Mouse (Mus musculus): ENCODE results near the gene Bzw1.

Bzw1 gene

DNA sequence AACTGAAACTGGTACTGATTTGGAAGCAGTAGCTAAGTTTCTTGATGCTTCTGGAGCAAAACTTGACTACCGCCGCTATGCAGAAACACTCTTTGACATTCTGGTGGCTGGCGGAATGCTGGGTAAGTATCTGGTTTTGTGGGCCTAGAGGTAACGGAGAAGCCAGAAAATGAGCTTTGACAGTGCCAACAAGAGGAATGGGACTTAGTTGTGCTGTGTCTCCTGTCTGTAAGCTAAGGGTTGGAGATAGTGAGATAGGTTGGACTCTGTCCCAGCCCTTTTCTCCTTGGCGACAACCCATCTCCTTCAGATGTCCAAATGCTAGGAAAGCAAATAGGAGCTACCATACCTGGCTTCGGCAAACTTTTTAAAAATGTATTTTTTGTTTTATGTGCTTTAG is 5.0 kb downstream of the Bzw1 start:
- DNase-seq, result no peak

DNA sequence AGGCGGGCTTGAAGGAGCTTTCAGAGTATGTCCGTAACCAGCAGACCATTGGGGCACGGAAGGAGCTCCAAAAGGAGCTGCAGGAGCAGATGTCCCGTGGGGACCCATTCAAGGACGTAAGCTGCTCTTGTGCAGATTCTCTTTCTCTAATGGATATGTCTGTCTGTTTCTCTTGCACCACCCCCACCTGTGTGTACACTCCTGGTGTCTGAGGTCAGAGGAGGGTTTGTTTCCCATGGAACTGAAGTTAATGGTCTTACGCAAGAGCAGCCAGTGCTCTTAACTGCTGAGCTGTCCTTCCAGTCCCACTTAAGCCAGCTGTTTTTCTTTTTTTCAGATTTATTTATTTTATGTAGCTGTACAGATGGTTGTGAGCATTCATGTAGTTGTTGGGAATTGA is 8.7 kb downstream of the Bzw1 start:
- DNase-seq, result no peak

DNA sequence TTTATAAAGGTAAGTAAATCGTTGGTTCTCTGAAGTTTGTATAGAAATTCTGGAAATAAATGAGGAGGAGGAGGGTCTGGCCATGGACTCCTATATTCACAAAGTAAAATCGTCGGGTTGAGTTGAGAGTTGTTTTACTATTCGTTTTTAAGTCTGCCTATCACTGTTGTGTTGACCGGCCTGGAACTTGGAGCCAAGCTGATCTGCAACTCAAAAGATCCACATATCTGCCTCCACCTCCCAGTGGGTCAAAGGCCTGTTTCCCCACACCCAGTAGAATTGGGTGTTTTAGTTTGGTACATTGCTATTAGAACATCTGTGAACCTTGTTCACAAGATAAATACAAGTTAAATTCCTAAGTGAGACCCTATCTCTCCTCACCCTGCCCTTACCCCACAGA is 11.0 kb downstream of the Bzw1 start:
- no peak for DNase-seq

DNA sequence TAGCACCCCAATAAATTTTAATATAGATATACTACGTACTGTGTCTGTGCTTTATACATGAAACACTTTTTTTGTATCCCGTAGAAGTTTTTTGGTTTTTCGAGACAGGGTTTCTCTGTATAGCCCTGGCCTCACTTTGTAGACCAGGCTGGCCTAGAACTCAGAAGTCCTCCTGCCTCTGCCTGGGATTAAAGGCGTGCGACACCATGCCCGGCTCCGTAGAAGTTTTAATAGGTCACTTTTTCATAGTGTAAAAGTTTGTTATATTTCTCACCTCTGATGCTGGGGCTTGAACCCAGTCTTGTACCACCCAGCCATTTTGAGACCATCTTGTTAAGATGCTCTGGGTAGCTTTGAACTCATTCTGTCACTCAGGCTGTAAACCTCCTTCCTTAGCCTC is 14.6 kb downstream of the Bzw1 start:
- no peak for DNase-seq

DNA sequence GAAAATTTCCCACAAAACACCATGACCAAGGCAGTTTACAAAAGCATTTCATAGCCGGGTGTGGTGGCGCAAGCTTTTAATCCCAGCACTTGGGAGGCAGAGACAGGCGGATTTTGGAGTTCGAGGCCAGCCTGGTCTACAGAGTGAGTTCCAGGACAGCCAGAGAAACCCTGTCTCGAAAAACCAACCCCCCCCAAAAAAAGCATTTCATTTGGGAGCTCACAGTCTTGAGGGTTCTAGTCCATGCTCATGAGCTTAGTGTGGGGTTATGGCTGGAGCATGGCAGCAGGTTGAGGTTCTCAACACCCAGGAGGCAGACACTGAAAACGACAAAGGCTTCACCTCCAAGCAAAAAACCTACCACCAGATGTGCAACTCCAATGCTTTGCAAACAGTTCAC is 15.4 kb downstream of the Bzw1 start:
- DNase-seq, result no peak

DNA sequence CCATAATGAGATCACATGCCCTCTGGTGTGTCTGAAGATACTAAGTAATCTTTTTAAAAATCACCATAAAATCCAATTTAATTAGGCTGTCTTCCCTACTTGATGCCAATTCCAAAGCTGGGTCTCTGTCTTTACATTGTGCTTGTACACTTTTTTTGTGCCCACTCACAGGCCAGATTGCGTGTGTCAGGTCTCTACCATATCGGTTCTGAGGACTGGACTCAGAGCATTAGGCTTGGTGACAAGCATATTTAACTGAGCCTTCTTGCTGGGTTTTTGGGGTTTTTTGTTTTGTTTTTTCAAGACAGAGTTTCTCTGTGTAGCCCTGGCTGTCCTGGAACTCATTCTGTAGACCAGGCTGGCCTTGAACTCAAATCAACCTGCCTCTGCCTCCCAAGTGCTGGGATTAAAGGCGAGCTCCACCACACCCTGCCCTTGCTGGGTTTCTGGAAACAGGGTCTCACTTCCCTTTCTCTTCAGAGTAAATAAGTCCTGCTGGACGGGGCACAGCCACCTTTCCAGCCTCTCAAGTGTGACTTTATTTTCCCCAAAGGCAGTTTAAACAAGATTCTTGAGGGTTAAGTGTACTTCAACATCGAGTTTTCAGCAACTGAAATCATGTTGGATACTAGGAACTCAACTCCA is 17.0 kb downstream of the Bzw1 start:
- peak; percentile 42 to 46 for DNase-seq

DNA sequence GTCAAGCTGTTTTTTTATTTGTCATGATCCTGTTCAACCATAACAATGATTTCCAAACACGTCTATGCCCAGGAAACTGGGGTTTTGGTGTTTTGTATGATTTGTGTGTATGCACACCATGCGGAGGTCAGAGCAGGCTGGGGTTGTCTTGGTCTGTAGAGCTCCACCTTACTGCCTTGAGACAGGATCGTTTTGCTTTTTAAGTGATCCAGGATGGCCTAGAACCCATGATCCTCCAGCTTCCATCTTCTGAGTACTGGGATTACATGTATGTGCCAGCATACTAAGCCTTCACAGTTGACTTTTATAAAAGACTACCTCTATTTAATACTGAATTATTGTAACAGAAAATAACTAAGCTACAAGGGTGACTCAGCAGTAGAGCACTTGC is 17.5 kb downstream of the Bzw1 start:
- DNase-seq, result no peak

DNA sequence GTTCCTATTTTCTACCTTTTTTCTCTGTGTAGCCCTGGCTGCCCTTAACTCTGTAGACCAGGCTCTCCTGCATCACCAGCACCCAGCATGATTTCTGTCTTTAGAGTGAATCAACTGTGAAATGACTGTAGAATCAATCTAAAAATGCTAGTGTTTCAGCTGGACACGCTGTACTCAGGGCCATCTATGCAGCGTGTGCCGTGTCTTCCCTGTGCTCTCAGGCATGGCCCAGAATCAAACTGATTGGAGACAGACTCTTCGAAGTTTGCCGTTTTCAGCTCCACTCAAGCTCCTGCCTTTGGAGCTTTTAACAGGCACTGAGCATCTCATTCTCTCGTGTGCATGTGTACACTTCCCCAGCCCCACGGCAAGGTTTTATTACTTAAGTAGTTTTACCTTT is 18.1 kb downstream of the Bzw1 start:
- DNase-seq, result no peak

DNA sequence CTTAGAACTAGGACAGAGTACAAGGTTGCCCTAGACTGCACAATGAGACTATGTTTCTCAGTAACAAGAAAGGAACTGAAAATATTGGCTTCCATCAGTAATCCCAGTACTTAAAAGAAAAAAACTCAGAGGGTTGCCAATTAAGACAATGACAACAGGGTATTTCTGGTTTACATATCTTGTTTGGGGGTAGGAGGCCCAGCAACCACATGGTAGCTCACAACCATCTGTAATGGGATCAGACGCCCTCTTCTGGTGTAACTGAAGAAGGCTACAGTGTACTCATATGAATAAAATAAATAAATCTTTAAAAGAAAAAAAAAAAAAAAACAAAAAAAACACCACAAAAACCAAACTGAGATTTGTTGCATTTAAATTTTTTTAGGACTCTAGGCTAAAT is 22.7 kb downstream of the Bzw1 start:
- DNase-seq, result peak in 1 of 2 experiments; percentile 57

DNA sequence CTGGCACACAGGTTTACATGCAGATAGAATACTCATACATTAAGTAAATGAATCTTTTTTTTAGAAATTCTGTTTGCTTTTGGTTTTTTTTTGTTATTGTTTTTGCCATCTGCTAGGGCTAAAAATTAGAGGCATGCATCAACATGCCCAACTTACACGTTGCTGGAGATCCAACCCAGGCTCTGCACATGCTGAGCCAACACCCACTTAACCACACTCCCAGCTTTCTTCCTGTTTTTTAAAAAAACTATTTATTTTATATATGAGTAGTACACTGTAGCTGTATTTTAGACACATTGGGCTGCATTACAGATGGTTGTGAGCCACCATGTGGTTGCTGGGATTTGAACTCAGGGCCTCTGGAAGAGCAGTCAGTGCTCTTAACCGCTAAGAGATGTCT is 23.4 kb downstream of the Bzw1 start:
- DNase-seq, result no peak

DNA sequence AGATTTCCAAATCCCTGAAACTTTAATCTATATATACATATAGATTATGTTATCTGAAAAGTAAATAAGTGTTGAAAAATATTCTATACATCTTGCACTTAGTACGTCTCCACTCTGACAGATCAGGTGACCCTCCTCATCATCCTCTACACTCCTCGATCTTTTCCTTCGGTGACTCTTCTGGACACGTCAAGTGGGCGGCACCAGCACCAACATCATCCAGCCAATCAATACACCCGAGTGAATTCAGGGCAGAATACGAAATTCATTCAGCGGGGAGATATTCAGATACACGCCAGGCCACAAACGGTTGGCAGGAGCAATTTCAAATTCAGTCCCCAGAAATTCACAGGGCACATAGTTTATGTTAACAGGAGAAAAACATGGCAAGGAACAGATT is 27.3 kb downstream of the Bzw1 start:
- DNase-seq, result no peak

DNA sequence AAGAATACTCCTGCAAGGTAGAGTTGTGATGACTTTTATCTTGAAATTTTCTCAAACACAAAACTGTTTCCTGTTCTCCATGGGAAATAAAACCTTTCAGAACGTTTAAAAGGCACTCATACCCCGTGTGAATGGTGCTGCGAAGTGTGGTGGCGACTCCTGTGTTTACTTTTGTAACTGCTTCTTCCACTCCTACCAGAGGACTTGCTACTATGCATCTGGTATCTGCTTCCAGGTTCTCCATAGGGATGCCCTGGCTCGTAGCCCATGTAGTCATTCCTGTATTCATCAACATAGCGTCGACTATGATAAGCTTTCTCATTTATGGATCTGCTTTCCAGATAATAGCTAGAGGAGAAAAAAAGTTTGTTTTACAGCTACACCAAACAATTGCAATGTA is 28.3 kb downstream of the Bzw1 start:
- no peak for DNase-seq

DNA sequence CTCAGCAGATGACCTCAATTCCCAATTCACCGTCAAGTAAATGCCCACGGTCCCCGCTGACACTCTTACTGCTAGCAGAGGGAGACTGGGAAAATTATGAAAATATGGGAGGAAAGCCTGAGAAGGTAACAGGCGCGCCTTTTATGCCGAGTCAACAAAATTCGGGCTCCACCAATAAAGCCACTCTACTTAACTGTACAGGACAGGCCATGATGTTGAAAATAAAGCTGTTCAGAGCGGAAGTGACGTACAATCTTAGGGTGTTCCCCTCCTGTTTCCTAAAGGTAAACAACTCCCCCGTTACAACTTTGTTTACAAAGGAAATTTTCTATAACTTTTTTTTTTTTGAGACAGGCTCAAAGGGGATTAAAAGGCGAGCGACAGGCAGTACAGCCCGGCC is 30.2 kb downstream of the Bzw1 start:
- peak; percentile 70 to 74 for DNase-seq

DNA sequence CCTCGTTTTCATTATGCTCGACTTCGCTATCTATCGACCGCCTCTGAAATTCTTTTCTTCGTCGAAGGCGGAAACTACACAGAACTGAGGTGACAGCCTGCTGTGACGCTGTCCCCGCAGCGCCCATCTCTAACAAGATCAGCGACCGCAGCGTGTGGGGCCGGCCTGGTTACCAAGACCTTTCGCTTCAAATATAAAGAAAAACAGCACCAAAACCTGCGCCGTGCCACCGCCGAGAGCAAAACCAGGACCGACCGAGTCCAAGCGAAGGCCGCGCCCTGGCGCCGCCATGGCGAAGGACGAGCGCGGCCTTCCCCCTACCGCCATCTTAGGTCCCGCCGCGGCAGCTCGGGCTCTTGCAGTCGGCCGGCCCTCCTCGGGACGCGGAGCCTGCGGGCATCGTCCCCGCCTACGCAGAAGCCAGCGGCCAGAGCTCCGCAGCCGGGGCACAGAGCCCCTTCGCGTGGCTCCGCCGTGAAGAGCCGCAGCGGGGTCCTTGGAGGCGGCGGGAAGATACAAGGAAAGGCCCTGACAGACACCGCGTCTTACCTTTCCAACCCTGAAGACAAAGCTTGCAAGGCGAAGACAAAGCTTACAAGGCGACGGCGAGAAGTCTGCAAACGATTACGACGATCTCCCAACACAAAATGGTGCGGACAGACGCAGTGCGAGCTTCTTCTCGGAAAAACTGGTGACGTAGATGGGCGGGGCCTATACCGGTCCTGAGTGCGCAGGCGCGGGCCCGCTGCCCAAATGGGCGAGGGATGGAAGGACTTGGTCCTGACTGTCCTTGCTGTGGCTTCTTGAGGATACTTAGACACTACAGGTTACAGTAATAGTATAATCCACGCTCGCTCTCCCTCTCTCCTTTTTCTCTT is 30.9 kb downstream of the Bzw1 start, which contains the start of gene Clk1:
Gene Clk1 (minus strand): TSS at position 696 of the 878 bp plus-strand sequence.
- DNase-seq, result peak; percentile 99

DNA sequence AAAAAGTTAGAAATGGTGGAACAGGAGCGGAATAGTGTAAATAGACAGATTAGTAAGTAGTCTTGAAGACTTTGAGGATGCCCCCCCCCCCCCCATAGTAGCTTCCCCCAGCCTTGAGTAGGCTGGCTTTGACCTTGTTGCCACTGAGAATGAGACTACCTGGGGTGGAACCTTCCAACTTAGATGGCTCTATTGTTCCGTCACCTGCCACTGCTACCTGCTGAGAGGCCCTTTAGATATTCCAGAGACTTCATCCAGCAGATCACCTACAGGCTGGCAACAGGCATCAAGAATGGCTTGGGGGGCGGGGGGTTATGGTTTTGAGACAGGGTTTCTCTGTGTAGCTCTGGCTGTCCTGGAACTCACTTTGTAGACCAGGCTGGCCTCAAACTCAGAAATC is 31.9 kb downstream of the Bzw1 start:
- no peak for DNase-seq

DNA sequence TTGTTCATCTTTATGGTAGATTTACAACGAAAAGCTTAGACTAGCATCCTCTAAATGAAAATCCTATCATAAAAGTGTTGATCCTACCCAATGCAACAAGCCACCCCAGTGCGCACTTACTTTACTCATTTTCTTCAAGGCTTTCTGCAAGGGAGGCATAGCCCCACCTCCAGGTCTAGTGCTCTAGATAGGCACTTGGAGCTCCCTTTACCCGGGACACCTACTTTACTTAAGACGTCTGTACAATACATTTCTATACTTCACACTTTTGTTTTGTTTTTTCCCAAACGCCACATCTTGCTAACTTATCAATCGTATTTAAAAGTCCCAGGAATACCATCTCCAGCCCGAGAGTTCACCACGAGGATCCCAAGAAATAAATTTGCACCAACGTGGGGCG is 52.0 kb downstream of the Bzw1 start:
- DNase-seq, result peak in 1 of 2 experiments; percentile 12

DNA sequence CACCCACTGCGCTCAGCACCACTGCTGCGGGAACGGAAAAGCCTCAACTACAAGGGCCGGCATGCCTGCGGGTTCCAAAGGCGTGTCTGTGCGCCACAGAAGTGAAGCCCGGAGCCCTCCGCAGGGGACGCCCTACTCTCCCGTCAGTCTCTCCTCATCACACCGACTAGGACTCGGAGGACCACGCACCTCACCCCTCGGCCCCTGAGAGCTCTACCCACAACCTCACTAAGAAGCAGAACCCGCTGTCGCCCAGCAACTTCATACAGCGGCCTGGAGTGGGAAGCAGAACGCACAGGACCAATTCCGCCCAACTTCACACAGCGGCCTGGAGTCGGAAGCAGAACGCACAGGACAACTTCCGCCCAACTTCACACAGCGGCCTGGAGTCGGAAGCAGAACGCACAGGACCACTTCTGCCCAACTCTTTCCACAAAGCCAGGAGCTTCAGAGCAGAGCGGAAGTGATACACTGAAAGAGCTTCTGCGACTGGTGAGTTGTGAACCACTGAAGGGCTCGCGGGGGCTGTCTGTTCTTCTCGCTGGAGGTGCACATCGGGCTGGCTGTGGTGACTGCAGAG is 52.5 kb downstream of the Bzw1 start, which contains the start of the genes Nif3l1 and Ppil3:
Gene Nif3l1 (plus strand): TSS at position 9 of the 580 bp plus-strand sequence.
Gene Ppil3 (minus strand): TSS at position 344 of the 580 bp plus-strand sequence.
- peak; percentile 81 to 82 for DNase-seq

DNA sequence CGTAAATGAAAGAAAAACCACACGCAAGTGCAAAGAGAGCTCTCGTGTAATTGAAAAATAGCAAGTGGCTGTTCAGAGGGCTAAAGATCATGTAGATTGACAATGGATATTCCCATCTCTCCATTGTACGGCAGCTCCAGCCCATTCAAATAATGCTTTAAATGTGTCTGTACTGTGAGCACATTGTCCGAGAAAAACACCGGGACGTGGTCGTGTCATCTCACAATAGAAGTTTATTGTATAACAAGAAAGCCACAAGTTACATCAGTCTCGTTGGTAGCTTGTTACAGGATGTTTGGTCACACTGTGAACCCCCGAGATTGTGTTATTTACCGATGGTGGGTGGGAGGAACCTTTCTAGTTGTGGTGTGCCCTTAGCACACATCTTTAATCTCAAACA is 53.2 kb downstream of the Bzw1 start:
- DNase-seq, result peak; percentile 31 to 32

DNA sequence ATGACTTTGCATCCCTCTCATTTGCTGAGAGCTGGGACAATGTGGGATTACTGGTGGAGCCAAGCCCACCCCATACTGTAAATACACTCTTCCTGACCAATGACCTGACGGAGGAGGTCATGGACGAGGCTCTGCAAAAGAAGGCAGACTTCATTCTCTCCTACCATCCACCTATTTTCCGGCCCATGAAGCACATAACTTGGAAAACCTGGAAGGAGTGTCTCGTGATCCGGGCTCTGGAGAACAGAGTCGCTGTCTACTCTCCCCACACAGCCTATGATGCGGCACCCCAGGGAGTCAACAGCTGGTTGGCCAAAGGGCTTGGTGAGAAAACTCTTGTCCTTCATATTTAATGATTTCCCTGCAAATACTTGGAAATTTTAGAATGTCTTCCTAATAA is 55.1 kb downstream of the Bzw1 start:
- DNase-seq, result no peak

DNA sequence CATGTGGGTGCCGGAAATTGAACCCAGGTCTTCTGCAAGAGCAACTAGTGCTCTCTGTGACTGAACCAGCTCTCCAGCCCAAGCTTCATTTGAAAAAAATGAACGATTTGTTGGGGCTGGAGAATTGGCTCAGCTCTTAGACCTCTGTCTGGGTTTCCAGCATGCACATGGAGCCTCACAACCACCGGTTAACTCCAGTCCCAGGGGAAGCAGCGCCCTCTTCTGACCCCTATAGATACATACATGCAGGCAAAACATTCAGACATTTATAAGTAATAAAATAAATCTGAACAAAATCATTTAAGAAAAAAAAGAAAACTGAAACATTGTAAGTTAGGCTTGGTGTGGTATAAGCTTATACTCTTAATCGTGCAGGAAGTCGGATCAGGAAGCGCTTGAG is 55.7 kb downstream of the Bzw1 start:
- no peak for DNase-seq

DNA sequence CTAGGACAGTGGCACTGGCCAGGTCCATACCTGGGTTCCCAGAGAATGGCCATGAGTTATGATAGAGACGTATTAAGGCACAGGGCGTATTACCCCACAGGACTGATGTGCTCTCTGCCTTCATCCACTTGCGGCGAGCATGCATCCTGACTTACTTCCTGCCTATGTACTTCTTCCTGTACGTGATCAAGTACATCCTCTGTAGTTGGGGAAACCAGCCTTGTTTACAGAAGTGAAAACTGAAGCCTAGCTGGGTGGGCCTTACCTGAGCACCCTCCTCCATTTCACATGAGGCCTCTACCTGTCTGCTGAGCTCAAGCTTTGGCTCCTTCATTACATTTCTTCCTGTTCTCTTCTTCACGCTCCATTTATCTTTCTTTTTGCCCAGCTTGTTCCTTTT is 61.6 kb downstream of the Bzw1 start:
- DNase-seq, result peak; percentile 28 to 38

All from B cell, adult 2 months (primary cell).